Mouse (Mus musculus): Measurements from ENCODE around the gene Gjb5.

The Gjb5 gene

DNA sequence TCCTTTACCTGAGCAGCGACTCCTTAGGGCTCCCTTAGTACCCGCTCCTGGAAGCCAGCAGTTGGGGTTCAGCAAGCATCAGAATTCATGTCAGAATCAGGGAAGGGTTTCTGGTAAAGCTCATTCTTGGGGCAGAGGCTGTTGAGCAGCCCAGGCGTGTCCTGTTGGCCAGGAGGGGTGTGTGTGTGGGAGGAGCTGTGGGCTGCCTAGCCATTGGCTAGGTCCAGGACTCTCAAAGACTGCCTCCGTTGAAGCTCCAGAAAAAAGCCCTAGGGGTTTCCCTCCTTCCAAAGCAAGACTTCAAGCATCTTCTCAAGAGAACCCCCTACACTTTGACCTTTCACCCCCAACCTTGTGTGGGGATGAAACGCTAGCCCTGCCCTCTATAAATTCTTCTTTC is at the start of gene Gjb5:
Gene Gjb5 (minus strand): TSS at position 164 of the 400 bp plus-strand sequence.
- CTCF ChIA-PET, result interaction anchor here in 3 of 4 experiments (0.5 to 3.2 kb wide), 21 partner anchors 10 to 801 kb away, joined by 3 to 19 read pairs (median 4); partner anchors contain the start of genes Clspn (in 1 of the 3), Gja4 (in 1 of the 3) and Smim12 (in 1 of the 3)
- POLR2A ChIA-PET, result interaction anchor here (0.6 to 17.3 kb wide), 31 partner anchors 9 to 489 kb away, joined by 3 to 389 read pairs (median 5); partner anchors contain the start of genes Gjb3 (in 2 of the 4), Smim12 (in 2 of the 4), Gja4 (in 1 of the 4) and Sfpq (in 1 of the 4)

DNA sequence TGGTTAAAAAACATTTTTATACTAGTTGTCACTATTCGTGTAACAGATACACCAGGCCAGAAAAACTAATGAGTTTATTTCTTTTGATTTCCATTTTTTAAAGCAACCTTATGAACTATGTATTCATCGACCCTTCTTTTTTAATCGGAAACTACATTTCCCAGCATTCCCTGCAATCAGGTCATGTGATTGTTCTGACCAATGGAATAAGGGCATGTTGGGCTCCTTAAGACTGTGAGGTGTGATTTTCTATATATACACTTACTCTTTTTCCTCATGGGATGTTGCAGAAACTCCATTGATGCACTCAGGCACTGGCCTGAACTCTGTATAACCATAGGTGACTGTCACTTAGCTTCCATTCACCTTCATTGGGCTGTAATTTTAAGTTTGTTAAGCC is 44.6 kb upstream of the Gjb5 start:
- POLR2A ChIA-PET, result no interaction called here

DNA sequence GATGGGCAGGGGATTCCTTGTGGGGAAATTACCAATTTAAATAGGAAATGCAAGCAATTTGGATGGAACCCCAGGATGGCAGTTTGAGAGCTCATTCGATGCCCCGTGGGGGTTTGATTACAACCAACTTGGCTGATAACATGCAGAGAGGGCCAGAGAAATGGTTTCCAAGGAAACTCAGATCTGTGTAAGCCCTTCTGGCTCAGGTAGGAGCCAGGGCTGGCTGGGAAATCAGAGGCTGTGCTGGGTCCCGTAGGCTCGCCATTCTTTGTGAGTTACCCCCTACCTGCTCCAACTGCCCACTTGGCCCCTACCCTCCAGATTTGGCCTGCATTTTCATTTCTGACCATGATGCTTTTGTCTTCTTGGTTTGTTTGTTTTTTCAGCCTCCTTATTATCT is 44.2 kb upstream of the Gjb5 start:
- CTCF ChIA-PET, result interaction anchor here in 1 of 4 experiments (0.6 kb wide), 1 partner anchor 410 kb away, joined by 3 read pairs; no protein-coding TSS in a partner anchor
- POLR2A ChIA-PET, result no interaction called here

More for the DNA sequence above, 44.6 kb upstream of the Gjb5 start:
- CTCF ChIA-PET, result interaction anchor here in 1 of 4 experiments (0.6 kb wide), 1 partner anchor 410 kb away, joined by 3 read pairs; no protein-coding TSS in a partner anchor

DNA sequence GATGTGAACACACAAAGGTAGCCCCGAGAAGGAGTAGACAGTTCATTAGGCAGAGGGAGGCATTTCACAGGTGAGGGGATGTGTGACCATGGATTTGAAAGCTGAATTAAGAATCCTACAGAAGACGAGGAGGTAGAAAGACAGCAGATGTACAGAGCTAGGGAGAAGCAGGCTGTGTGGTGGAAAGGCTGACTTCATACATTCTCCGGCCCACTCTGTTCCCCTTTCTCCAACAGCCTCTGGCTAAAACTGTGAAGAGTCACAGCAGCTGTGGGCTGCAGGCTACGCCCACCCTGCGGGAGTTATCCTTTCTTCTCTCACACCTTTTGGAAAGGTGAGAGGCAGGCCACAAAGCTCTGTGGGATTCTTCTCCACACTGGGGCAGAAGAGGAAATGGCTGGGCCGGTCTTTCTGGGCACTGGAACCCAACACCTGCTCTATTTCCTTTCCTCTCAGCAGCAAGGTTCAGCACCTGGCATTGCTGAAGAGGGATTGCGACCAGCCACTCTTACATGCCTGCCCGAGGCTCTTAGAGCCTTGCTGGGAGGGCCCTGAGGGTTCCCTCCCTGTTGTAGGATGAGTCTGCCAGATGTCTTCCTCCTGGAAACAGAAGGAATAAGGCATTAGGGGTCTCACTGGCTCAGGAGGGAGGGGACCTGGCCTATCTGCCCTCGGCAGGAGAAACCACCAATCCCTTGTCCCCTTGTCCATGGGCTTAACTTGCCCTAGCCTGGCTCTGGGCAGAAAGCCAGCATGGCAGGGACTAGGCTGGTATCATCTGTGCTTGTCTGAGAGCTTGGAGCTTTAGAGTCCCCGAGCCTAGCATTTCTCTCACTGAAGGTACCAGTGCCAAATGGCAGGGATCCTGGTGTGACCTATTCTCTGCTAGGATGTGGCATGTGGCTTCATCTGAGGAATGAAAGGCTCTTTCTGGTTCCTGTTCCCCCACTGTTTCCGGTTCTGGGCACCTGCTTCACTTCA is 42.5 kb upstream of the Gjb5 start:
- ChIA-PET CTCF (no interaction called here), POLR2A (interaction anchor here in 1 of 4 experiments (1.0 kb wide), 1 partner anchor 20 kb away, joined by 3 read pairs; no protein-coding TSS in a partner anchor)

DNA sequence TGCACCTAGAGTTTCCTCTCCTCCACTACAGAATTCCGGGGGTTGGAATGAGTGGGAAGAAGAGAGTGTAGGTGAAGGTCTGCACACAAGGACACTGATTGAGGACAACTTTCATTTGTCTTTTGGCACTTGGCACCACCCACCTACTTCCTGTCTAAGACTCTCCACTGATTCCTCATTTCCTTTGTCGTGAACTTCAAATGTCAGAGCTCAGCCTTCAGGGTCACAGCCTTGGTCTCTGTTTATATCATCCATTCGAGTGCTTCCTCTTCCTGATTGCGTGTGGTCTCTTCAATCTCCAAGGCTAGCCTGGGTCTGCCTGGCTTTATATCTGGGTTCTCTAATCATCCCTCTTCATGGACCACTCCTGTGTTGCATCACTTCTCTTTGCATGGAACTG is 37.6 kb upstream of the Gjb5 start:
- CTCF ChIA-PET, result no interaction called here
- POLR2A ChIA-PET, result interaction anchor here in 1 of 4 experiments (1.2 kb wide), 1 partner anchor 27 kb away, joined by 4 read pairs; no protein-coding TSS in a partner anchor

DNA sequence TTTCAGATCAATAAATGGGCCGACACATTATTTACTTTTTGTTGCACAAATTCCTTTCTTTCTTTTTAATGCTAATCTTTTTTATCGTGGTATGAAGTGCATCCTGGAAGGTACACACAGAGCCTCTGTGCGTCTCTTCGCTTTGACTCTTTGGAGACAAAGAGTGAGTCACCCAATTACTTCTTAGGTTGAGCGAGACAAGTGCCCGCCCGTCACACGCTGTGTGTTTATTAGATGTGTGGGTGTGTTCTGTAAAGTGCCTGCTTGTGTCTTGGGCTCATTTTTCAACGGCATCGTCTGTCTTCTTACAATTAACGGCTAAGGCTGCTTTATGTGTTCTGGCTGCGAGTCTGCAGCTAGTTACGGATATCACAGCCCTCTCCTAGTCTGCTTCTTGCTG is 31.7 kb upstream of the Gjb5 start:
- POLR2A ChIA-PET, result interaction anchor here in 3 of 4 experiments (0.5 to 1.6 kb wide), 4 partner anchors 11 to 76 kb away, joined by 3 read pairs; no protein-coding TSS in a partner anchor
- CTCF ChIA-PET, result interaction anchor here in 2 of 4 experiments (0.7 kb wide), 2 partner anchors 15 to 143 kb away, joined by 4 to 6 read pairs; no protein-coding TSS in a partner anchor

DNA sequence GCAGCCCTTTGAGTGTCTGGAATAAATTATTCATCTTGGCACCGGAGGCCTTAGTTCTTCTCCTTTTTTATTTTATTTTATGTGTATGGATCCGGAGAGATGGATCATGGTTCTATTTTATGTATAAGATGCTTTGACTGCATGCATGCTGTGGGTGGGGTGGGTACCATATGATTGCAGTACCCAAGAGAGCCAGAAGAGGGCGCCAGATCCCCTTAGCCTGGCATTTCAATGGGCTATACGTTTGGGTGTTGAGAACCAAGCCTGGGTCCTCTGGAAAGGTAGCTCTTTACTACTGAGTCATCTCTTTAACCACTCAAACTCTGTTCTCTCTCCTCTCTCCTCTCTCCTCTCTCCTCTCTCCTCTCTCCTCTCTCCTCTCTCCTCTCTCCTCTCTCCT is 19.4 kb upstream of the Gjb5 start:
- POLR2A ChIA-PET, result interaction anchor here in 3 of 4 experiments (0.6 to 1.8 kb wide), 5 partner anchors 11 to 385 kb away, joined by 3 to 11 read pairs (median 3); no protein-coding TSS in a partner anchor
- CTCF ChIA-PET, result interaction anchor here (0.5 to 2.3 kb wide), 20 partner anchors 8 to 1292 kb away, joined by 3 to 8 read pairs (median 3); no protein-coding TSS in a partner anchor

DNA sequence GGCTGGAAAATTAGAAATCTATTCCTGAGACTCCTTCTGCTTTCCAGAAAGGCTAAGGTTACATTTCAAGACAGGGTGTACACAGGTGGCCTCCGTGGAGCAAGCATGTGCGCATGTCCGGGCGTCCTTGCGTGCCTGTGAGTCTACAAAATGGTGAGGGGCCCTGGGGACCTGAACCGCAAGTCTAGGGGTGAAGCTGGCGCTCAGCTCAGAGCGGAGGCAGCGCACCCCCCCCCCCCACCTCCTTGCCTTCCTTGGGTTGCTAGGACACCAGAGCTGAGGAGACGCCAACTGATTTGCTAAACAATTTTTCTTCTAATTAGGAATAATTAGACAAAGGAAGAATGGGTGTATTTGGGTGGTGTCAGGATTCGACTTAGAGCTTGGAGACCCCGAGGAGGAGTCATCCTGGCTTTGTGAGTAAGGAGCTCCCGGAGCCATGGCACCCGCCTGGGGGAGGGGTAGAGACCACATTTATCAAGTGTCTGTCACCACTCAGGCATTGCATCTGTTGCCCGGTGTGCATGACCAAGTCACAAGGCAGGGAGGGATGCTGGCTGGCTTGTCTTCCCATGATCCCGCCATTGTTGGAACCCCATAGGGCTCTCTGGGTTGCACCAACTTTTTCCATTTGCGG is 17.7 kb upstream of the Gjb5 start:
- CTCF ChIA-PET, result interaction anchor here (0.6 to 2.5 kb wide), 26 partner anchors 7 to 1876 kb away, joined by 3 to 14 read pairs (median 4); no protein-coding TSS in a partner anchor
- POLR2A ChIA-PET, result interaction anchor here (0.5 to 1.9 kb wide), 10 partner anchors 8 to 818 kb away, joined by 3 to 12 read pairs (median 4); partner anchors contain the start of genes Gjb3 (in 1 of the 4) and Smim12 (in 1 of the 4)

DNA sequence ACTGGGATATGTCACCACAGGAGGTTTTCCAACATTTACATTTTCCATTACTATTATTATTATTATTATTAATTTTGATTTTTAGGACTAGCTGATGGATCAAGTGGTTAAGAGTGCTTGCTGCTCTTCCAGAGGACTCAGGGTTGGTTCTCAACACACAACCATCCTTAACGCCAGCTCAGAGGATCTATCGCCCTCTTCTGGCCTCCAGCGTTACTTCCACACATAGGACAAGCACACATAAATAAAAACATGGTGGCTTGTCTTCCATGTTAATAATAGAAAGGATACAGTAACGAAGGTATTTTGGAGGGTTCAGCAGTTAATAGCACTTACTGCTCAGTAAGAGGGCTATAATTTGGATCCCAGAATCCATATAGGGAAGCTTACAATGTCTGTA is 16.7 kb upstream of the Gjb5 start:
- POLR2A ChIA-PET, result interaction anchor here in 2 of 4 experiments (0.6 to 1.9 kb wide), 6 partner anchors 9 to 29 kb away, joined by 3 to 12 read pairs (median 4); partner anchors contain the start of gene Gjb5 (in 1 of the 2)
- CTCF ChIA-PET, result interaction anchor here in 3 of 4 experiments (0.6 to 2.5 kb wide), 18 partner anchors 9 to 309 kb away, joined by 3 to 13 read pairs (median 4); partner anchors contain the start of gene Smim12 (in 1 of the 3)

DNA sequence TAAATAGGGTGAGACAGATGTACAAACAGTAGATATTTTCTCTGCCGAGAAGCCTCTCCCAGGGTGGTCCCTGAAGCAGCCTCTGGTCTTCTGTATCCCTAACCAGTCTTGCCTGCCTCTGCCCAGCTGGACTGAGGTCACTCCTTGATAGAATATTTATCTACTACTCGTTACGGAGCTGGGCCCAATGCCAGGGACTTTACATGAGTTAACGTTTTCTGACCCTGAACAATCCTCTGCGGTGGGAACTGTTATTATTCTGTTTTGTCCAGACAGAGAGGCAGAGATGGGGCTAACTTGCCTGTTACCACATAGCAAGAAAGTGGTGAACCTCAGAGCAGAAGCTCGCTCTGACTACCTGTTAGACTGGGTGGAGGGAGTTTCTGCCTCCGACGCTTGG is 15.5 kb upstream of the Gjb5 start:
- CTCF ChIA-PET, result interaction anchor here in 2 of 4 experiments (1.0 to 2.2 kb wide), 2 partner anchors 9 to 124 kb away, joined by 4 to 13 read pairs; no protein-coding TSS in a partner anchor

DNA sequence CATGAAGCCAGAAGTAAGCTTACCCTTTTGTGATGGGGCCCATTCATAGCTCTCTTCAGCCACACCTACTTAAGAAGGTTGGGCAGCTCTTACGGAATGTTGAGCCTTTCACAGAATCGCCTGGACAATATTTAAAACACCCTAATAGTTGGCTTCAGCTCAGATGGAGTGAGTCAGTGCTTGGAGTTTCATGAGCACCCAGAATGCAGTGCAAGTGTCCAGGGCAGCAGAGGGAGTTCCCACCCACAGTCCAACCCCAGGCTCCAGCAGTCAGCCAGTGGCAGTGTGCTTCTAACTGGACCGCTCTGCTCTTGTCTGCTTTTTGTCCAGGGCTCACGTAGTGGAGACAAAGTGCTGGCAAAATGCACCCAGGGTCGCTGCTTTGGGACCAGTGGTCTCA is 13.6 kb upstream of the Gjb5 start:
- POLR2A ChIA-PET, result interaction anchor here in 3 of 4 experiments (0.7 to 3.0 kb wide), 14 partner anchors 12 to 122 kb away, joined by 3 to 22 read pairs (median 3); partner anchors contain the start of genes Gjb3 (in 1 of the 3) and Gjb5 (in 1 of the 3)
- CTCF ChIA-PET, result interaction anchor here in 3 of 4 experiments (0.6 to 2.4 kb wide), 12 partner anchors 8 to 198 kb away, joined by 3 to 10 read pairs (median 3); partner anchors contain the start of gene Gja4 (in 1 of the 3)

More for the DNA sequence above, 15.5 kb upstream of the Gjb5 start:
- POLR2A ChIA-PET, result interaction anchor here in 2 of 4 experiments (1.8 to 3.0 kb wide), 2 partner anchors 23 to 28 kb away, joined by 4 to 12 read pairs; no protein-coding TSS in a partner anchor

DNA sequence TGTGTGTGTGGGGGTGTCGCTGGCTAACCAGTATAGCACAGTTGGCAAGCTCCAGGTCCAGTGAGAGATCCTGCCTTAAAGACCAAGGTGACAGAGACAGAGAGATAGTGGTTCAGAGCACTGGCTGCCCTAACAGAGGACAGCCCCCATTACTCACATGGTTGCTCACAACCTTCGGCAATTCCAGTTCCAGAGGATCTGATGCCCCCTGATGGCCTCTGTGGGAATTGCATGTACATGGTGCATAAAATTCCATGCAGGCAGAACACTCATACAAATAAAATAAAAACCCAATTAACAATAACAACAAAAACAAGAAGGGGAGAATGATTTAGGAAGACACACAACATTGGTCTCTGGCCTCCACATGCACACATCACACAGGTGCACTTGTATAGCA is 12.5 kb upstream of the Gjb5 start:
- CTCF ChIA-PET, result interaction anchor here in 1 of 4 experiments (0.6 to 3.3 kb wide), 15 partner anchors 8 to 134 kb away, joined by 3 to 27 read pairs (median 5); partner anchors contain the start of genes Gja4, Gjb3, Gjb5 and Smim12
- POLR2A ChIA-PET, result interaction anchor here in 2 of 4 experiments (0.6 to 3.0 kb wide), 7 partner anchors 13 to 668 kb away, joined by 3 to 22 read pairs (median 5); partner anchors contain the start of genes Gjb5 (in 2 of the 2) and Gjb3 (in 1 of the 2)

DNA sequence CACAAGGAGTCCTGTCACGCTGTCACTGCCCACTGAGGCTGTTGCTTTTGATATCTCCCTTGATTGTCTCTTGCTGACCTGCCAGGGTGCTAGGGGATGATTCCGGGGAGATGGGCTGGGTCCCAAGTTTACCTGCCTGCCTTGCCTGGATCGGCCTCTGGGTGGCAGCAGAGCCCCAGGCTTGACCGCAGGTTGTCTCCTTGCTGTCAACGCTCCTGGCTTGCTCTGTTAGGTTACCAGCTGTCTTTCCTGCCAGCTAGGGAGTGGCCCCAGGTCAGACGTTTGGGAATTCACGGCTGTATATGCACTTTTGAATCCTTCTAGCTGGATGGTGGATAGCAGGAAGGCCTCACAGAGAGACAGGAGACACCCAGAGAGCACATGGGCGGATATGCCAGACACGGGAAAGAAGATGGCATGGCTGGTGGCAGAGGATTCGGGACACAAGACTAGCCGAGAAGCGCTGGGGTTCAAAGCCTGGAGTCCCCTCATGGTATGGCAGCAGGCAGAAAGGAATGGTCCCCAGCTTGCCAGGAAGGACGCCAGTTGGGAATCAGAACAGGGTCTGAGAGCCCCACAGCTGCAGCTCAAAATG is 10.5 kb upstream of the Gjb5 start:
- ChIA-PET POLR2A (interaction anchor here in 3 of 4 experiments (0.6 to 17.3 kb wide), 17 partner anchors 10 to 125 kb away, joined by 3 to 389 read pairs (median 4); partner anchors contain the start of genes Gjb3 (in 2 of the 3), Gjb5 (in 2 of the 3) and Smim12 (in 1 of the 3)), CTCF (interaction anchor here (0.6 to 3.3 kb wide), 43 partner anchors 9 to 795 kb away, joined by 3 to 27 read pairs (median 4); partner anchors contain the start of genes Gja4 (in 2 of the 4), Gjb5 (in 2 of the 4), Gjb4 (in 1 of the 4) and Smim12 (in 1 of the 4))

DNA sequence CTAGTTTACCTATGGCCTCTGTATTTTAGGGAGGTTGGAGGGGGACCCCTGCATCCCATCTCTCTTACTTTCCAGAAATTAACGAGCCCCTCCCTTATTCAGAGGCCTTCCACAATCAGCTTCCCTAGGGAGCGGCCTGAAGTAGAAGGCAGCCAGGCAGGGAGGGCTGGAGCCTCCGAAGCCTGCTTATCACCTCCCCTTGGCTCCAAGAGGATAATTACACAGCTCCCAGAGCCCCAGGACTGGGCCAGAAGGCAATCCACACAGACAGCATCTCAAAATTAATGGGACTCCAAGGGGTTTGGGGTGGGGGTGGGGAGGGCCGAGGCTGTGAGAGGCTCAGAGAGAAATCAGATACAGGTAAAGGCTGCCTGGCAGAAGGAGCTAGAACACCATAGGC is 7.9 kb upstream of the Gjb5 start:
- ChIA-PET POLR2A (interaction anchor here (0.6 to 17.3 kb wide), 42 partner anchors 9 to 1465 kb away, joined by 3 to 389 read pairs (median 5); partner anchors contain the start of genes Gjb3 (in 3 of the 4), Gja4 (in 1 of the 4) and Gjb4 (in 1 of the 4)), CTCF (interaction anchor here in 3 of 4 experiments (0.5 to 5.1 kb wide), 28 partner anchors 9 to 1195 kb away, joined by 3 to 26 read pairs (median 4); partner anchors contain the start of genes Gja4 (in 1 of the 3), Gjb3 (in 1 of the 3) and Smim12 (in 1 of the 3))

DNA sequence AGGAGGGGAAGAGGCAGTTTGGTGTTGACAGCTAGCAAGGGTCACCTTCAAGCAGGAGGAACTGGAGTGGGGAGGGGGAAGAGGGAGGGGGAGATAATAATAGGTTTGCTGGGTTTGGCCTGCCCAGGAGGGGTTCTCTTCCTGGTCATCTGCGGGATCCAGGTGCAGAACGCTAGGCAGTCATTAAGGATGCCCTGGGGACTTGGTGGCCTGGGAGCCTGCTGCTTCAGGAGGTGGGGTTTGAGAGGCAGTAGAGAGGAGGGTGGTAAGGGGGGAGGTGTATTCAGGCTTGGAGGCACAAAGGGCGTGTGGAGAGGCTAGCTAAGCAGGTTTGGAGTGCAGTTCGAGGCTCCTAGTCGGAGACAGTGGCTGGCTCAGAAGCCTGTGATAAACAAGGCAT is 7.5 kb upstream of the Gjb5 start:
- CTCF ChIA-PET, result interaction anchor here in 3 of 4 experiments (0.5 to 5.1 kb wide), 28 partner anchors 9 to 1472 kb away, joined by 3 to 26 read pairs (median 4); partner anchors contain the start of genes Gja4 (in 1 of the 3), Gjb3 (in 1 of the 3) and Smim12 (in 1 of the 3)
- POLR2A ChIA-PET, result interaction anchor here (0.6 to 17.3 kb wide), 39 partner anchors 10 to 1464 kb away, joined by 3 to 389 read pairs (median 4); partner anchors contain the start of genes Gjb3 (in 3 of the 4) and Gjb4 (in 1 of the 4)

DNA sequence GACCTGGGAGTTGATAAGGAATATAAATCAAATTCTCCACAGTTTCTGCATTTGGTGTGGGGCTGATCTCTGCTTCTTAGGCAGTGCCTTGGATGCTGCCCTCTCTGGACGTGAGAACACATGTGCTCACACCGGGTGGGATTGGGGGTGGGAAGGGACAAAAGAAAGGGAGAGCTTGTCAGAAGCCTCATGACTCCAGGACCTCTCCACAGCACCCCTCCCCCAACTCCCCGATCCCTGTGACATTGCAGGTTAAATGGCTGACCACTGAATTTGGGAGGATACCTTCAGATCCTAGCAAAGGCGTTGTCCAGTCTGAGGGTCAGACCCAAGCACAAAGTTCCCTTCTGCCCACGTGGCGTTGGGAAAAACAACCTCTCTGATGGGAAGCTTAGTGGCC is 6.5 kb upstream of the Gjb5 start:
- ChIA-PET POLR2A (interaction anchor here (0.5 to 17.3 kb wide), 41 partner anchors 9 to 1693 kb away, joined by 3 to 389 read pairs (median 4); partner anchors contain the start of genes Gjb3 (in 3 of the 4), Gjb4 (in 2 of the 4), Gja4 (in 1 of the 4) and Smim12 (in 1 of the 4)), CTCF (interaction anchor here (0.5 to 5.1 kb wide), 28 partner anchors 9 to 498 kb away, joined by 3 to 26 read pairs (median 4); partner anchors contain the start of genes Gja4 (in 1 of the 4), Gjb3 (in 1 of the 4) and Smim12 (in 1 of the 4))
